Mouse (Mus musculus) forebrain, embryonic 11.5 days (tissue): ENCODE results near the gene 4930564D02Rik. TPM values are rescaled to one million over a fixed set of nuclear protein-coding genes. Genes with fewer than 3 reads are reported as not detected.
A peak's percentile ranks its signal among the peaks of the same experiment; 100 is the strongest.

ENCODE experiments used
- ATAC-seq: fragments of 200-750 bp; cut with Nextera tagmentation; replicated peaks from 2 replicates; pipeline ENCODE4 v1.8.0; 2017; ENCODE audit warnings: moderate TSS enrichment; ENCODE audit not compliant: low FRiP score
- DNase-seq: peaks from one replicate; pipeline ENCODE4 v3.0.0-alpha.2; 2017; ENCODE audit warnings: low spot score
- H3K27ac ChIP-seq: fragments of 300-500 bp; sonication (generic); 2 replicates; pipeline ENCODE4 v1.5.1; 2014; ENCODE audit warnings: low read depth, low read length
- H3K27me3 ChIP-seq: fragments of 300-500 bp; sonication (generic); 2 replicates; pipeline ENCODE4 v1.6.1; 2014; ENCODE audit warnings: mild to moderate bottlenecking, low read length, mixed read lengths; ENCODE audit not compliant: control insufficient read depth, insufficient read depth
- H3K36me3 ChIP-seq: fragments of 300-500 bp; sonication (generic); 2 replicates; pipeline ENCODE4 v1.6.1; 2014; ENCODE audit warnings: mild to moderate bottlenecking, low read length, moderate library complexity, mixed read lengths; ENCODE audit not compliant: control insufficient read depth, insufficient read depth
- H3K4me1 ChIP-seq: fragments of 300-500 bp; sonication (generic); replicated peaks from 2 replicates; pipeline ENCODE4 v1.6.1; 2014; ENCODE audit warnings: low read length, mixed read lengths; ENCODE audit not compliant: control insufficient read depth, insufficient read depth
- H3K4me2 ChIP-seq: fragments of 300-500 bp; sonication (generic); 2 replicates; pipeline ENCODE4 v1.6.1; 2014; ENCODE audit warnings: low read depth, mild to moderate bottlenecking, low read length, moderate library complexity, mixed read lengths; ENCODE audit not compliant: severe bottlenecking
- H3K4me3 ChIP-seq: fragments of 300-500 bp; sonication (generic); 2 replicates; pipeline ENCODE4 v1.5.1; 2014; ENCODE audit warnings: low read depth, low read length
- H3K9ac ChIP-seq: fragments of 300-500 bp; sonication (generic); 2 replicates; pipeline ENCODE4 v1.6.1; 2014; ENCODE audit warnings: low read length
- H3K9me3 ChIP-seq: fragments of 300-500 bp; sonication (generic); 2 replicates; pipeline ENCODE4 v1.6.1; 2016; ENCODE audit warnings: low read length, mixed read lengths; ENCODE audit not compliant: control insufficient read depth
- WGBS: fragments of 180-500 bp; shearing (Covaris S2); extraction: QIAGEN DNeasy Blood & Tissue Kit; methylation state at CpG from one replicate; pipeline ENCODE4 v1.1.7; 2014; 5-methylcytosine and 5-hydroxymethylcytosine counted together
- polyA plus RNA-seq: library from polyadenylated mRNA; unstranded; fragments of >200 nt; fragmentation: Nextera tagmentation; extraction: Ambion mirVana; gene quantifications from 2 replicates; pipeline ENCODE4 v1.2.1, GENCODE M21; 2014

4930564D02Rik gene
- polyA plus RNA-seq, 1 experiment from 2014 or later: not detected

DNA sequence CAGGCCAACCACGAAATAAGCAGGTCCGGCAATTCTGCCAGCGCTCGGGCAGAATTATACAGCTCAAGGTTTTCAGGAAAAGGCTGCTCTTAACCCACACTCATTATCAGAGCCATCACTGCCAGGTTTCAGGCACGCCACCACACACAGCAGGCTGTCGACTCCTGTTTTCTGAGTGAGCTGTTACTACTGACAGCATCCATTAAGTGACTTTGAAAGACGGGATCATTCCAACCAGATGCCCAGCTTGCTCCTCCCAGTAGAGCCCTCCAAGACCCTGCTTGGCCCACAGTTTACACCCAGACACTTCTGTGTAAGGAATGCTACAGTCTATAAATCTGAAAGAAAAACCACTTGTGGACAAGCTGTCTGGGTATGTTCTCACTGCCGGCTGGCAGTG is 26.6 kb upstream of the 4930564D02Rik start:
- WGBS: 75% methylated on average over 8 of the region's 8 CpGs
- no peak for ATAC-seq
- no peaks in the 10 kb centered on the region for H3K4me1 ChIP-seq
- no peaks in the 10 kb centered on the region for H3K9me3 ChIP-seq
- peaks cover 2% of the 10 kb centered on the region; the same call in 1 of the 2 replicates for H3K36me3 ChIP-seq
- H3K9ac ChIP-seq: no peak overlapping the region
- no peak overlapping the region for H3K4me2 ChIP-seq
- no peak for DNase-seq
- H3K27me3 ChIP-seq: no peaks in the 10 kb centered on the region
- H3K27ac ChIP-seq: no peak overlapping the region
- H3K4me3 ChIP-seq: no peak overlapping the region

DNA sequence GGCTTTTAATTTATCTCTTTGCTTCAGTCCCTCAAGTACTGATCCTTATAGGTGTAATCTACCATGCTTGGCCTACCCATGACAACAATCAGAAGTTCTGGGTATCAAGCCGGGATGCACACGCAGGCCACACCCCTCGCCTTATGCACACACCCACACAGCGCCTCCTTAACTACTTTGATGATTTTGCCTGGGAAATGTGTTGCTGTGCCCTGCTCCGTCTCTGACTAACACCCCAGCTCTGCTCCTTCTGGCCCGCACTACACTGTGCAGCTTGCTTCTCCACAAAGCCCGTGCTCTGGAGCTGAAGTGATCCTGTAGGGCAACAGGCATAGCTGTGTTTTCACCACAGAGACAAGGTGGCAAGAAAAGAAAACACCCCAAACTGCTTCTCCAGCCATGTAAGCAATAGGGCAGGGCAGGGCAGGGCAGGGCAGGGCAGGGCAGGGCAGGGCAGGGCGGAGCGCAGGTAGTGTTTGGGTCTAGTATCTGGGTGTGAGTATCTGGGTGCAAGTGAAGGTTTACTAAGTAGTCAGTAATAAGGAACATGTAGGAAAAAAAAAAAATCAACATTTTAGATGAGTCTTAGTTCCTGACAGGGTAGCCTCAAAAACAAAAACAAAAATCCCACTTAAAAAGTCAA is 25.5 kb upstream of the 4930564D02Rik start:
- no peak overlapping the region for H3K9ac ChIP-seq
- DNase-seq: no peak
- H3K9me3 ChIP-seq: no peaks in the 10 kb centered on the region
- peaks cover 2% of the 10 kb centered on the region; the same call in 1 of the 2 replicates for H3K36me3 ChIP-seq
- ATAC-seq: no peak
- no peak overlapping the region for H3K4me2 ChIP-seq
- no peaks in the 10 kb centered on the region for H3K4me1 ChIP-seq
- no peak overlapping the region for H3K27ac ChIP-seq
- 94% methylated on average over 9 of the region's 9 CpGs for WGBS
- H3K4me3 ChIP-seq: no peak overlapping the region
- H3K27me3 ChIP-seq: no peaks in the 10 kb centered on the region

DNA sequence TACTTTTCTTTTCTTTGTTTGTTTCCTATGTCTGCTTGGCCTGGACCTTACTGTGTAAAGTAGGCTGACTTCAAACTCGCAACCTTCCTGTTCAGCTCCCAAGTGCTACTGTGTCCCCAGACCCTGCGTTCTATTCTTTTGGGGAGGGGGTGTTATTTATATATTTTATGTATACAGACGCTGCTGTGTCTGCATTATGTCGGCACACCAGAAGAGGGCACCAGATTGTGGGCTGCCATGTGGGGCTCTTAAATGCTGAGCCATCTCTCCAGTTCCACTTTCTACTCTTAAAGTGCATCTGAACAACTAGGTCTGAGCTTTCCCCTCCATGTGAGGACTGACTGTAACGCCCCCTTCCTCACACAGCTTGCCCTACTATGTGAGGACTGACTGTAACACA is 22.9 kb upstream of the 4930564D02Rik start:
- no peaks in the 10 kb centered on the region for H3K4me1 ChIP-seq
- H3K27me3 ChIP-seq: no peaks in the 10 kb centered on the region
- no peak overlapping the region for H3K27ac ChIP-seq
- no peak overlapping the region for H3K4me2 ChIP-seq
- no peaks in the 10 kb centered on the region for H3K36me3 ChIP-seq
- DNase-seq (no peak), ATAC-seq (no peak)
- no peaks in the 10 kb centered on the region for H3K9me3 ChIP-seq
- WGBS: 92% methylated on average over 5 of the region's 5 CpGs
- H3K4me3 ChIP-seq: no peak overlapping the region
- no peak overlapping the region for H3K9ac ChIP-seq

DNA sequence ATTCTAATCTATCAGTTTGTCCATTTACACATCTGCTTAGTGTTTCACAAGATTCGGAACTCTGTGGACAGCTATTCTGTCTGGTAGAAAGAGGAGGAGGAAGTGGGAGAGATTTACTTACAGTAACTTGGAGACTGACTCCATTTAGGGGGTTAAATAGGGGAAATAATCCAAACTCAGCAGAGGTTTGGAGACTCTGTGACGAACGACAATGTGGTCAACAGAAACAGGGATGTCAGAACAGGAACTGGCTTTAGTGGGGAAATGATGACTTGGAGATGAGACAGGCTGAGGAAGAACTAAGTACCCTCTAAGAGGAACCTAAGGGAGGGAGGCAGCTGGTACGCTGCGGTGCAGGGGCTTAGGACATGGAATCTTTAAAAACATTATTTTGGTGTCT is 19.8 kb upstream of the 4930564D02Rik start:
- H3K4me1 ChIP-seq: peaks cover 6% of the 10 kb centered on the region
- H3K36me3 ChIP-seq: no peaks in the 10 kb centered on the region
- H3K4me2 ChIP-seq: no peak overlapping the region
- 89% methylated on average over 5 of the region's 5 CpGs for WGBS
- ATAC-seq: no peak
- H3K4me3 ChIP-seq: no peak overlapping the region
- H3K27me3 ChIP-seq: no peaks in the 10 kb centered on the region
- H3K9ac ChIP-seq: no peak overlapping the region
- no peak overlapping the region for H3K27ac ChIP-seq
- H3K9me3 ChIP-seq: no peaks in the 10 kb centered on the region
- DNase-seq: no peak

DNA sequence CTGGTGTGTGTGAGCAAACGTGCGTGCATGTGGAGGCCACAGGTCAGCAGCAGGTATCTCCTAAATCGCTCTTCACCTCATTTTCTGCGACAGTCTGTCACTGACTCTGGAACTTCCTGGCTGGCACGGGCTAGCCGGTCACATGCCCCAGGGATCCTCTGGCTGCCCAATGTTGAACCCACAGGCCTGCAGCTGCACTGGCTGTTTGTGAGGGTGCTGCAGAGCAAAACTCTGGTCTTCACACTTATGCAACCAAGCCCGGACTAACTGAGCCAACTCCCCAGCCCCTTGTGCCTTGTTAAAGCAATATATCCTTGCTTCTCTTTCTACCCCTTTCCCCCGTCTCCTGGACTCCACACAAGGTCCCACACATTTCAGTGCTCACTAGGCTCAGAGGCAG is 19.0 kb upstream of the 4930564D02Rik start:
- ATAC-seq: no peak
- Histone ChIP-seq H3K9me3 (no peaks in the 10 kb centered on the region), H3K4me1 (peaks cover 6% of the 10 kb centered on the region), H3K36me3 (no peaks in the 10 kb centered on the region), H3K4me3 (no peak overlapping the region), H3K9ac (no peak overlapping the region), H3K27ac (no peak overlapping the region), H3K27me3 (no peaks in the 10 kb centered on the region), H3K4me2 (no peak overlapping the region)
- no peak for DNase-seq
- WGBS: 86% methylated on average over 8 of the region's 8 CpGs

DNA sequence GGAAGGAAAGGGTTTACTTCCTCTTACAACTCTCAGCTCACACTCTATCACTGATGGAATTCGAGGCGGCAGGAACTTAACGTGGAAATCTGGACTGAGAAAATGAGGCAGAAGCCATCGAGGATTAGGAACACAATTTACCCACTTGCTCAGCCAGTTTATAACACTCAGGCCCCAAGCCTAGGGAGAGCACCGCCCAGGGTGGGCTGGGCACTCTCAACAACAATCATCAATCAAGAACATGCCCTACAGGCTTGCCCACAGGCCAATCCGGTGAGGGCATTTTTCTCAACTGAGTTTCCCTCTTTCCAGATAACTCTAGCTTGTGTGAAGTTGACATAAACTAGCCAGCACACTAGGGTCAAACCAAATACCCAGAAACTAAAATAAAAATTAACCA is 16.8 kb upstream of the 4930564D02Rik start:
- no peak overlapping the region for H3K4me3 ChIP-seq
- ATAC-seq (no peak), DNase-seq (peak; percentile 43)
- no peaks in the 10 kb centered on the region for H3K27me3 ChIP-seq
- no peaks in the 10 kb centered on the region for H3K9me3 ChIP-seq
- no peak overlapping the region for H3K9ac ChIP-seq
- WGBS: 89% methylated on average over 6 of the region's 6 CpGs
- no peaks in the 10 kb centered on the region for H3K36me3 ChIP-seq
- no peak overlapping the region for H3K27ac ChIP-seq
- no peak overlapping the region for H3K4me2 ChIP-seq
- H3K4me1 ChIP-seq: peaks cover 6% of the 10 kb centered on the region

DNA sequence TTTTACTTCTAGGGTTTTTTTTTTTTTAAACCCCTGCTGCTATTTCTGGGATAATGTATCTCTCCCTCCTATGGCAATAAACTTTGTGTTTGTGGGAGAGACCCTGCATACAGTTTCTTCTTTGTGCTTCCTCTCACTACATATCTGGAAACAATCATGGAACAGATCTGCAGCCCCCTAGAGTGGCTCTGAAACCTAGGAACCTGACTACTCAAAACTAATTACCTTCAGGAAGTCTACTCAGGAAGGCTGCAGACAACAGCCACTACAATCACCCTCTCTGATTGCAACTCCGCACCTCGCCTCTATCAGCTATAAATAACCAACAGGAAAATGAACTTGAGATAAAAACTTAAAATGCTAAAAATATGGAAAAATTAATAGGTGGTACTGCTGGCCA is 15.5 kb upstream of the 4930564D02Rik start:
- Histone ChIP-seq H3K9me3 (no peaks in the 10 kb centered on the region), H3K36me3 (no peaks in the 10 kb centered on the region), H3K9ac (no peak overlapping the region), H3K27me3 (no peaks in the 10 kb centered on the region), H3K27ac (no peak overlapping the region), H3K4me2 (peak overlapping the region; percentile 65; the same call in 1 of the 2 replicates), H3K4me1 (peaks cover 6% of the 10 kb centered on the region), H3K4me3 (peak overlapping the region; percentile 84; the same call in 1 of the 2 replicates)
- no peak for ATAC-seq
- peak; percentile 11 for DNase-seq
- 86% methylated on average over 2 of the region's 2 CpGs for WGBS

DNA sequence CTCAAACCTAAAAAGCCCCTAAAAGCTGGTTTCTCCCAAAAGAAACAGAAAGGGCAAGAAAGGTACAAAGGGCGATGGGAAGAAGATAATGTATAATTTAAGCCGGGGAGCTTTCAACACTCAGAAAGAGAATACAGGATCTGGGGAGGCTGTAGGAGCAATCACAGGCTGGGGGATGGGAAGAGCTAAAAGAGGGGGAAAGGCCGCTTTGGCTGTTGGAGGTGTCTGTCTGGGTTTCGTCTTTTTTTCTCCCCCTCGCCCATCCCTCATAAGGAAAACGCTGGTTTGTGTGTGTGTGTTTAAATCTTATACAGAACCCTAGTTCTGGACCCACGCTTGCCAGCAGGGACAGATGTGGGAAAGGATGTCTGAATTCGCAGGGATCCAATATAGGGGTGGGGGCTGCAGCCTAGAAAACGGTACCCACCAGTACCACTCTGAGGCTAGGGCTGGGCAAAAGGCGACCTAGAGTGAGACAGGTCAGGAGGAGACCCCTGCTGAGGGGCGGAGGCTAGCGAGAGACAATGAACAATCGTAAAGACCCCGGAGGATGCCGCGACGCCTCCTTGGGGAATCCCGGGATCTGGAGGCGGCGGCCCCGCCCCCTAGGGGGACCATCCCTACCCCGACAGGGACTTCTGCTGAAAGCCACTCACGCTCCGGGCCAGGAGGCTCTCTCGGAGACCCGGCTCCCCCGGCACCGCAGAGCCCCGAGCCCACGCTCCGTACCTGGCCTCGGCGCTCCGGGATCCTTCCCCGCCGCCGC is 14.3 kb upstream of the 4930564D02Rik start:
- WGBS: under 1% methylated on average over 37 of the region's 37 CpGs
- peak; percentile 73 for ATAC-seq
- DNase-seq: no peak

More for the DNA sequence above, 14.3 kb upstream of the 4930564D02Rik start:
- H3K4me2 ChIP-seq: peak overlapping the region; percentile 65
- H3K27ac ChIP-seq: peak overlapping the region; percentile 74
- H3K36me3 ChIP-seq: no peaks in the 10 kb centered on the region
- no peaks in the 10 kb centered on the region for H3K27me3 ChIP-seq
- peak overlapping the region; percentile 90 for H3K9ac ChIP-seq
- H3K9me3 ChIP-seq: no peaks in the 10 kb centered on the region
- peak overlapping the region; percentile 84 for H3K4me3 ChIP-seq
- peaks cover 6% of the 10 kb centered on the region for H3K4me1 ChIP-seq
